Mouse (Mus musculus) brown adipose tissue, adult 24 weeks (tissue): ENCODE results near the gene Pelp1. TPM values are rescaled to one million over a fixed set of nuclear protein-coding genes. Genes with fewer than 3 reads are reported as not detected.
"Not testable (repeated sequence)": the region's sequence is repeated elsewhere in the genome, so short reads cannot be mapped to it uniquely, and the experiment has no call there.

Source experiments
- H3K27ac ChIP-seq: fragments of 200-500 bp; replicated peaks from 2 replicates; pipeline ENCODE4 v1.5.1; 2012; ENCODE audit warnings: low read depth, mild to moderate bottlenecking, low read length
- H3K4me1 ChIP-seq: fragments of 200-500 bp; 2 replicates; pipeline ENCODE4 v1.6.1; 2012; ENCODE audit warnings: low read length, mixed read lengths; ENCODE audit not compliant: control insufficient read depth, insufficient read depth, insufficient read length
- H3K4me3 ChIP-seq: fragments of 200-500 bp; 2 replicates; pipeline ENCODE4 v1.5.1; 2012; ENCODE audit warnings: low read depth, mild to moderate bottlenecking, low read length, moderate library complexity; ENCODE audit not compliant: insufficient read depth
- polyA plus RNA-seq: library from polyadenylated mRNA; stranded (reverse); fragments of >200 nt; gene quantifications from 2 replicates; pipeline ENCODE4 v1.2.4, GENCODE M21; 2012; ENCODE audit not compliant: missing spikeins, insufficient read depth, insufficient read length

Pelp1 gene
- polyA plus RNA-seq, 1 experiment, result 5.4 TPM

DNA sequence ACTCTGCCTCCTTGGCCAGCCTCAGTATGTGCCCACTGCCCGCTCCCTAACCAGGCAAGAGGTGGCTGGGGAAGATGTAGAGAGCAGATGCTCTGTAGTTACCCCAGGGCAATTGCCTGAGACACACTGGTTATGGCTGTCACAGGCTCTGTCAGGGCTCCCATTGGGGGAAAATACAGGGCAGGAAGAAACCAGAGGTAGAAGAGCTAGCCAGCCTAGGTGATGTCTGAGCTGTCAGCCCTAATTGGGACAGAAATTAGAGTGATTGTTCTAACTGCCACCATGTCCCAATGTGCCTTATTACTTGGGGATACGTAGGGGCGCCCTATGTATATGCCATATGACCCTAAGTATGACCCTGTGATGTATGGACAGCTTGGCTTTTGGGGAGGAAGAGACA is 24.1 kb upstream of the Pelp1 start:
- H3K27ac ChIP-seq, result peak overlapping the region; percentile 56

DNA sequence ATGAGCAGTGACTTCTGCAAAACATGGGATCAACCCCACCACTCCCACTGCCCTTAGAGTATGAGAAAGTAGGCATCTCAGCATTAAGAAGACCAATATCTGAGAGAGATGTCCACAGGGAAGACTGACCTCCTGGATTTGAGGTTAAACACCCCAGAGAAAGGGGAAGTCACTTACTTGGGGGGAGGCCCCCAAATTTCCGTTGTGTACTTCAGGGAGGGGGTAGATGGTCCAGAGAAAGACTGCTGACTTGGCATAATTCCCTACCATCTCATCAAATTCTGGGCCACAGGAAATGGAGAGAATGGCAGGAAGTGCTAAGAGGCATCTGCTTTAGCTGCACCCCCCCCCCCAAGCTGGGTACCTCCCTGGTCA is 23.7 kb upstream of the Pelp1 start:
- Histone ChIP-seq H3K4me1 (no peaks in the 10 kb centered on the region), H3K4me3 (peak overlapping the region; percentile 59), H3K27ac (peak overlapping the region; percentile 75)

More for the DNA sequence above, 24.1 kb upstream of the Pelp1 start:
- Histone ChIP-seq H3K4me3 (peak overlapping the region; percentile 59; the same call in 1 of the 2 replicates), H3K4me1 (no peaks in the 10 kb centered on the region)

GRCm38 (mm10) chr11:70432895-70433568 is 23.2 kb upstream of the Pelp1 start:
- H3K27ac ChIP-seq, result peak overlapping the region; percentile 75
- peak overlapping the region; percentile 59 for H3K4me3 ChIP-seq
- no peaks in the 10 kb centered on the region for H3K4me1 ChIP-seq

DNA sequence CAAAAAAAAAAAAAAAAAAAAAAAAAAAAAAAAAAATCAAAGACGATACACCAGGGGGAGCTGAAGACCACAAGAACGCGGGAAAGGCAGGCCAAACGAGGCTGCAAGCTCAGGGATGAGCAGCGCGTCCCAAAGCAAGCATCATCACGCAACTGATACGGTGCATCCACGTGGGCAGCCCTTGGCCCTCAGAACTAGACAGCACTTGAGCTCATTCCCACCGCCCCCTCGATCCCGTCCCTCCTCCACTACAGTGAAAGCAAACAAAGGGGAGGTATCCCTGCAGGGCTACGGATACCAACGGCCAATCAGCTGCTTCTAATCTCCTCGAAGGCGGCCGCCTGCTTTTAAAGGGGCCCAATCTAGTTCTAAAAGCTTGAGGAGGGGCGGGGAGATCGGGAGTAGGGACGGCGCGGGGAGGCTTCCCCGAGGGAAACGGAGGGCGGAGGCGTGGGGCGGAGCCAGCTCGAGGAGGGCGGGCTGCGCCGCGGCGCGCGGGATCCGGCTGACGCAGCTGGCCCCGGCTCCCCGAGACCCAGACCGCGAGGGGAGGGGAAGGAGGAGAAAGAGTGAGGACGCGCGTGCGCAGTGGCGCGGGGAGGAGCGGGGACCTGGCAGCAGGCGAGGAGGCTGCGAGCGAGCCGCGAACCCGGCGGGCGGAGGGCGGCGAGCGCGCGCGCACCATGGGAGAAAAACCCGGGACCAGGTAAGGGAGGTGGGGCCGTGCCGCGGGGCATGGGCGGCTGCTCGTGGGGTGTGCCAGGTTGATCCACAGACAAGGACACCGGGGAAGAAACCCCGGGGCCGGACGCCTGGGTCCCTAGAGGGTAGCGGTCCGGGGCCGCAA is 22.4 kb upstream of the Pelp1 start, which contains the start of gene Arrb2:
Arrb2 (plus strand) TSS at position 588 of the 847 bp plus-strand sequence.
- Histone ChIP-seq H3K4me1 (no peaks in the 10 kb centered on the region), H3K27ac (peak within 1 kb of the TSS; percentile 75), H3K4me3 (peak within 1 kb of the TSS; percentile 59)

- Histone ChIP-seq H3K27ac (no peak overlapping the region), H3K4me1 (no peaks in the 10 kb centered on the region), H3K4me3 (no peak overlapping the region)
Observed at GRCm38 (mm10) chr11:70431574-70431973, 21.7 kb upstream of the Pelp1 start.

- not testable (repeated sequence) for H3K4me3 ChIP-seq, H3K27ac ChIP-seq, H3K4me1 ChIP-seq
Observed at GRCm38 (mm10) chr11:70426598-70426997, 16.8 kb upstream of the Pelp1 start.

- Histone ChIP-seq H3K4me1 (no peaks in the 10 kb centered on the region), H3K27ac (no peak overlapping the region), H3K4me3 (no peak overlapping the region)
Observed at GRCm38 (mm10) chr11:70419486-70419885, 9.7 kb upstream of the Pelp1 start.

DNA sequence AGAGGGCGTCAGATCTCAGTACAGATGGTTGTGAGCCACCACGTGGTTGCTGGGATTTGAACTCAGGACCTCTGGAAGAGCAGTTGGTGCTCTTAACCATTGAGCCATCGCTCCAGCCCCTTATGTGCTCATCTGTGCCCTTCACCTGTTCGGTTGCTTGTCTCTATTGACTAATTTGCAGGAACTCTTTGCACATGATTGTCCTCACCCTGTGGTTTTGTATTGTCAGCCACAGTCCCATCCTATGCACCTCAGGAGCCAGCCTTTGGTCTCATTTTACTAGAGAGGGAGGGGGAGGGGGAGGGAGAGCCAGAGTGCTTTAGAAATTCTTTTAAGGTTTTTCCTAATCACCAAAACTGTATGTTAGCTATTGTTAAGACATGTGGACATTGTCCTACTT is 8.4 kb upstream of the Pelp1 start:
- Histone ChIP-seq H3K4me3 (no peak overlapping the region), H3K4me1 (no peaks in the 10 kb centered on the region), H3K27ac (no peak overlapping the region)

- no peak overlapping the region for H3K27ac ChIP-seq
- H3K4me3 ChIP-seq, result no peak overlapping the region
- H3K4me1 ChIP-seq, result no peaks in the 10 kb centered on the region; the same call in 1 of the 2 replicates
Observed at GRCm38 (mm10) chr11:70413961-70414360, 4.1 kb upstream of the Pelp1 start.

DNA sequence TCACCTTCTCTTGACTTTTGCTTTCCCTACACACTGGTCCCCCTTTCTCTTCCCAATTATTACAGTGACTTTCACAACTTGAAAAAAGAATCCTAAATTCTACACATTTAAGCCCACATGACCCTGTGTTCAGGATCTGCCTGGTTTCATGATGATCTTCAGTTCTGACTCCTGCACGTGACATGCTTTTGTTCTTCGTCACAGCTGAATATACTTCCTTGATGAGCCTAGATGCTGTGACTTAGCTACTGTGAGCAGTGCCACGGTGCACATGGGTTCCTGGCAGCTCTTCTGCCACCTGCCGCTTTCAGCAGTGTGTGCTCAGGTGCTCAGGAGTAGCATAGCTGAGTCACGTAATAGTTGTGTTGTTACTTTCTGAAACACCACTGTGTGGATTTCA is 2.8 kb upstream of the Pelp1 start:
- no peak overlapping the region for H3K27ac ChIP-seq
- H3K4me1 ChIP-seq, result no peaks in the 10 kb centered on the region; the same call in 1 of the 2 replicates
- no peak overlapping the region for H3K4me3 ChIP-seq

GRCm38 (mm10) chr11:70410297-70410643 is 439 bp upstream of the Pelp1 start:
- Histone ChIP-seq H3K4me3 (peak overlapping the region; percentile 93), H3K27ac (no peak overlapping the region), H3K4me1 (no peaks in the 10 kb centered on the region; the same call in 1 of the 2 replicates)

GRCm38 (mm10) chr11:70403598-70403997 is 6.2 kb downstream of the Pelp1 start:
- Histone ChIP-seq H3K4me1 (no peaks in the 10 kb centered on the region), H3K27ac (no peak overlapping the region), H3K4me3 (no peak overlapping the region)

GRCm38 (mm10) chr11:70389421-70389820 is 20.4 kb downstream of the Pelp1 start:
- no peak overlapping the region for H3K27ac ChIP-seq
- H3K4me3 ChIP-seq, result no peak overlapping the region
- H3K4me1 ChIP-seq, result no peaks in the 10 kb centered on the region

DNA sequence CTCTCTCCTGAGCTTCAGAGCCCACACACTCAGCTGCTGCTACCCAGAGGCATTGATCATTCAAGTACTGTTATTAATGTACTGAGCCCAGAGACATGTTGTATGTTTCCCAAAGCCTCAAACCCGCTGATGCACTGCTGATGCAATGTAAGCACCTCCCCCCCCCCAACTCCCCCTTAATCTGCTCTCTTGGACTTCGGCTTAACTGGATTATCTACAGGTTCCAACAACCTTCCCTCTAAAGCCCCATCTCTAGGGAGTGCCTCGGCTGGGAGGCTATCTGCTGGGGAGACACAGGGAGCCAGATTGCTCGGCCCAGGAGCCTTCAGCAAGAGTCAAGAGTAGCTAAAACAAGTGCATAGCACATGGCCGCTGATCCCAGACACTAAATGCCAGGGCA is 22.4 kb downstream of the Pelp1 start:
- Histone ChIP-seq H3K27ac (no peak overlapping the region), H3K4me3 (no peak overlapping the region), H3K4me1 (no peaks in the 10 kb centered on the region)

GRCm38 (mm10) chr11:70384136-70384535 is 25.7 kb downstream of the Pelp1 start:
- no peak overlapping the region for H3K27ac ChIP-seq
- no peaks in the 10 kb centered on the region for H3K4me1 ChIP-seq
- H3K4me3 ChIP-seq, result no peak overlapping the region

GRCm38 (mm10) chr11:70381330-70381729 is 28.5 kb downstream of the Pelp1 start:
- Histone ChIP-seq H3K27ac (no peak overlapping the region), H3K4me1 (no peaks in the 10 kb centered on the region), H3K4me3 (no peak overlapping the region)
